Mouse (Mus musculus) inflammation-experienced regulatory T-cells, adult 6 months (primary cell): ENCODE results near the gene Mapk8ip2. TPM values are rescaled to one million over a fixed set of nuclear protein-coding genes. Genes with fewer than 3 reads are reported as not detected.
"Not testable (repeated sequence)": the region's sequence is repeated elsewhere in the genome, so short reads cannot be mapped to it uniquely, and the experiment has no call there.

ENCODE experiments used
- ATAC-seq: one replicate; pipeline ENCODE4 v1.8.0; 2017
- polyA plus RNA-seq, 3 experiments: library from polyadenylated mRNA; unstranded; fragments of 100-300 nt; shearing (Covaris generic); gene quantifications; one replicate each; pipeline ENCODE4 v1.2.1; 2017

Gene Mapk8ip2
- under 1 TPM in 2 of 3 experiments, not detected in 1; 0.08 to 0.40 TPM for polyA plus RNA-seq

DNA sequence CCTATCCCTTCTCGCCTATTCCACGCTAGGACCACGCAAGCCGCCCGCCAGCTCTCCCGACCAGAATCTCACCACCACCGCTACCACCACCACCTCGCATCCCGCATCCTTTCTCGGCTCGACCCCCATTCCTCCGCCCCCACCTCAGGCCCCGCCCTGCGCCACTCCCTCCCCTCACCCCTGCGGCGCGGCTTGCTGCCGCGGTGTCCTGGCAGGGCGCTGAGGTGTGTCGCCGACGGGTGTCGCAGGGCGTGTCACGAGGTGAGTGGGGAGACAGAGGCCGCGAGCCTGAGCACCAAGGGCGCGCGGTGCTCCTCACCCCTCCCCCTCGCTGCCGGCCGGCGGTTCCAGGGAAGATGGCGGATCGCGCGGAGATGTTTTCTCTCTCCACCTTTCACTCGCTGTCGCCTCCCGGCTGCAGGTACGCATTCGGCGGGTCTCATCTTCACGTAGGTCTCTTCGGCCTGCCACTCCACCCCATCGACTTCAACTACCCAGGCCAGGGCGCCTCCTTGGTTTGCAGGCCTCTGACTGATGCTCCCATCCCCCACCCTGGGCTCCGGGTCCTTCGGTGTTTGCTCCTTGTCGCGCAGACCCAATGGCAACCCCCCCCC is at the start of gene Mapk8ip2:
Gene Mapk8ip2, plus strand, starts transcription at position 49 of the 614 bp plus-strand sequence.
- ATAC-seq, result no peak

DNA sequence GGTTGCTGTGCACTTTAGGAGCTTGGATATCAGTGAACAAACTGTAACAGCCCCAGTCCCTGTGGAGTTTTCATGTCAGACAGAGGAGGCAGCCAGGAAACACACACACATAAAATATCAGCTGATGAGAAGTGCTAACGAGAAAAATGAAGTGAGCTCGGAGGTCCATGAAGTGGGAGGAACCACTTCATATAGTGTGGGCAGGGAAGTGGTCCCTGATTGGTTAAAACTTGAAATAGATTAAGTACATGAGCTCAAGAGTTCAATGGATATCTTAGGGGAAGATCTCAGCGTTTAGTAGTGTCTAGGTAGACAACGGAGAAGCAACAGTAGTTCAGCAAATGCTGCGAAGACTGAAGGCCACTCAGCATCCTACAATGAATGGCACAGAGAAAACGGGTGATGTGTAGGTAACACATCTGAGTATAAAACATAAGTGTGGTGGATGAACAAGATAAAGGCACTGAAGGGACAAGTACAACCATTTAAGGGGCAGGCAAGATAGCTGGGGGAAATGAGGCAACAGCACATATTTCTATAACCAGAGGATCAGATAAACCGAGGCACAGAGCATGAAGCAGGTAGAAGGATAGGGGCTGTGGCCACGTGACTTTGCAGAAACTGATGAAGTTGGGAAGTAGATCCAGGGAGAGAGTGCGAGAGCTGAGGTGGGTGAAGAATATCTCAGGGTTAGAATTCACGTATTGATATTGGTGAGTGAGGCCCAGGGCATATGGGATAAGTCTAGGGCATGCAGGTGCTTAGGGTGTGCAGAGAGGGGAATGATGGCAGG is 48.7 kb upstream of the Mapk8ip2 start:
- ATAC-seq, result no peak

DNA sequence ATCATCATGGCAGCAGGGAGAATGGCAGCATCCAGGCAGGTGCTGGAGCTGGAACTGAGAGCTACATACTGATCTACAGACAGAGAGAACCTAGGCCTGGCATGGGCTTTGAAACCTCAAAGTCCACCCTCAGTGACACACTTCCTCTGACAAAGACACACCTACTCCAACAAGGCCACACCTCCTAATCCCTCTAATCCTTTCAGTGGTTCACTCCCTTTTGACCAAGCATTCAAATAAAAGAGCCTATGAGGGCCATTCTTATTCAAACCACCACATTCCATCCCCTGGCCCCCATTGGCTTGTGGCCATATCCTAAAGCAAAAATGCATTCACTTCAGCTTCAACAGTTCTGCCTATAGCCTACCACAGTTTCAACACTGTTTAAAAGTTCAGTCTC is 47.0 kb upstream of the Mapk8ip2 start:
- ATAC-seq, result no peak

DNA sequence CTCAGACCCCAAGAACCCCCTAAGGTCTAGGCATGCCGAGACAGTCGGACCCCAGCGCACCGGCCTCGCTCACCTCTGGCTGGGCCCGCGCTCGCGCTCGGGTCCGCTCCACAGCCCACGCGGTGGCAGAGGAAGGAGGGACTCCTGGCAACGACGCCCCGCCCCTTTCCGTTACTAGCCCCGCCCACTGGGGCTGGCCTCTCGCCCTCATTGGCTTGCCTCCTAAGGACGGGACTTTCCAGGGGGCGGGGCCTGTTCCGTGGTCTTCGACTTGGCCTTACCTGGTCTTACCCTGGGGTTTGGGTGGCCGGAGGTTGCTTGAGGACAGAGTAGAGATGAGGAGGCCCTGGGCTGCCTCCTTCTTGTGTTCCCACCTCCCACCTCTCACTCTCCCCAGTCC is 43.6 kb upstream of the Mapk8ip2 start, which contains the start of gene Syce3:
Gene Syce3, minus strand, starts transcription at position 386 of the 400 bp plus-strand sequence.
- no peak for ATAC-seq

DNA sequence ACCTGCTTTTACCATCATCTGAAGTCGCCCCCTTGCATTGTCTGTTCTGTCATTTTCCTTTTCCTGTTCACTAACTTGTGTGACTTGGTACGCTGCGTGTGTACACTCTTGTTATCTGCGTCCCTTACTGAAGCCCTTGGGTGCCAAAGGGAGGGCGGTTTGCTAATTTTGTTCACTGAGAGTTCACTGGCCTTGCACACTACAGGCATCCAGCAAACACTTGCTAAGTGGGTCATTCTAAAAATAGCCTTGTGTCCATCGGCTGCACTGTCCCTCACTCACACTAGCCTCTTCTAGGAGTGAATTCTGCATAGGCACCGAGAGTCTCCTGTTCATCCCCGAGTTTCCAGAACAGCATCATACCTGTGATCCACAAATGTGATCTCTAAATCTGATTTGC is 38.4 kb upstream of the Mapk8ip2 start:
- no peak for ATAC-seq

DNA sequence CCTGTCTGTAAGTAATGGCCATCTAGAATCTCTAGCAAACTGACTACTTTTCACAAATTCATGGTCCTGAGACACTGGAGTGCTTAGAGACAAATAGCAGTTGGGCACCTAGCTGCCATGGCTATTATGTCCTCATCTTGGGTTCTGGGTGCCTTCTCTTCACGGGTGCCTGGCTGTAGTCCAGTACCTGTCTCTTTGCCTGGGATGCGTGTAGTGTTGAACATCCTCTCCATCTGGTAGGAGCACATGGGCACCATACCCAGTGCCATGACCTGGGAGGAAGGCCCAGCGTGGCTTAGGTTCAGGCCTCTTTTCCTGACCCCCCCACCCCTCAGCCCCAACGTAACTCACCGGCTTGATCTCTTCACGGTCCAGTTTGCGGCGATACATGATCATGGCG is 31.8 kb upstream of the Mapk8ip2 start:
- no peak for ATAC-seq

DNA sequence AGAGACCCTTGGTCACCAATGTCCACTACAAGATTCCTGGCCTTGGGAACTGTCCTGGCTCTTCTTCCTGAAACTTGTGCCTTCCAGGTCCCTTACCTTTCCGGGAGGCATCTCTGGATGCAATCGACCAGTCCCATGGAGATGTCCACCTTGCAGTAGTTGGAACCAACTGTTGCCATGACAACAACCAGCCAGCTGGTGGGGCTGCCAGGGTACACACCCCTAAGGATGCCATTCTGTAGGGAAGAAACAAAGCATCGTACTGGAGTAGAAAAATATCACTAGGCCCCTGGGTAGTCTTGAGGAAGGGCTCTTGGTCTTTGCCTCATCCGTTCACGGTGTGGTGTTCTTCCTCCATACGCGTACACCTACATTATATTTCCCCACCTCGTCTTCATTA is 29.1 kb upstream of the Mapk8ip2 start:
- ATAC-seq, result no peak

DNA sequence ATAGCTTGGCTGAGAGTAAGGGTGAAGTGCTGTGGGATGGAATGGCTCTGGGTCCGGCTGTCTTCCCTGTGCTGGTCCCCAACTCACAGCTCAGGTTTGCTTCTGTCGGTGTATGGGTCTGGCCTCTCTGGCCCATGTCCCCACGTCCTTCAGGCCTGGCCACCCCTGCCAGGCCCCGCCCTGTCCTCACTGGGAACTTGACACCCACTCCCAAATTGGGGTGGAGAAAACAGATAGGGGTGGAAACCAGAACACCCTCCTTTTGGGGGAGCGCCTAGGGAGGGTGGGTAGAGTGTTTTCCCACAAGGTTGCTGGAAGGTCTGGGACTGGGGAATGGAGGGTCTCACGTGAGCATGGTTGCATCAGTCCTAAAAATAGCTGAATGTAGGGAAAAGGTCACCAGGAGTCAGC is 28.0 kb upstream of the Mapk8ip2 start, which contains the start of gene Cpt1b:
Gene Cpt1b, minus strand, starts transcription at position 153 of the 411 bp plus-strand sequence.
- ATAC-seq, result no peak

DNA sequence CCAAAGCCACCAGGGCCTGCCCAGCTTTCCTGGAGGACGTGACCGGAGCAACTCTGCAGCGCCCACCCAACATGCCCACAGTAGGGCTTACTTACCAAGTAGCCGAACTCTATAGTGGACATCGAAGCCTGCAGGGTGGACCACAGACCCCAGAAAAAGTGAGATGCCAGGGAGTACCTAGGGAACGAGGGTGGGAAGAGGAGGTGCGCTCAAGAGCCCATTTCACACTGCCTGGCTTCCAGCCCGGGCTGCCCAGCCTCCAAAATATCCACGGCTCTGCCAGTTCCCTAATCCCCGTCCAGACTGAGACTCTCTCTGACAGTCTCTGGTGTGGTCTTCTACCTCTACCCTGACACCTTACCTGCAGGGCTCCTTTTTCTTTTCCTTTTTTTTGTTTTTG is 27.0 kb upstream of the Mapk8ip2 start:
- ATAC-seq, result no peak

DNA sequence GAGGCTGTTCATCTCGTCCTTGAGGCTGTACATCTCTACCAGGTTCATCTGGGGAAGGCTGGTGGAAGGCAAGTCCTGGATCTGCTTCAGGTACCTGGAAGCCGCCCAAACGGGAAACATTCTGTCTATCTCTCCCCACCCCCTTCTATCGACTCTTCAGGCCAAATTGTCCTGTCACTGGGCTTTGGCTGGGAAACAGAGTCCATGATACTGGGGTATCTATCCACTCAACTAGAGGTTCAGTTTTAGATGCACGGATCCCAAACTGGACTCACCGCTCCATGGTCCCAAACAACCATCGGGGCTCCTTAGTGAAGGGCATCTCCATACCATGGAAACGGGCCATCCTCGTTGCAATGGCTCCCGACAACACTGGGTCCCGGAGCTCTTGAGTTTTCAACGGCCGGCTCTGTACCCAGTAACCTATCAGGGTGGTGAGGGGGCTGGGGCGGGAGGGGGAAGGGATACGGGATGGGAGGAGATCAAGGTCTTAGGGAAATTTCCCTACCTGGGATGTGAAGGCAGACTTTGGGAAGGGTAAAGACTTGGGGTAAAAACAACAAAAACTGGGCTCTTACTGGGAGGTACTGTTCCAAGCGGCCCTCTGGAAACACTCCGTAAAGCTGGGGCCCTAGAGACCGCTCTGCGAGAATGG is 25.4 kb upstream of the Mapk8ip2 start:
- no peak for ATAC-seq

DNA sequence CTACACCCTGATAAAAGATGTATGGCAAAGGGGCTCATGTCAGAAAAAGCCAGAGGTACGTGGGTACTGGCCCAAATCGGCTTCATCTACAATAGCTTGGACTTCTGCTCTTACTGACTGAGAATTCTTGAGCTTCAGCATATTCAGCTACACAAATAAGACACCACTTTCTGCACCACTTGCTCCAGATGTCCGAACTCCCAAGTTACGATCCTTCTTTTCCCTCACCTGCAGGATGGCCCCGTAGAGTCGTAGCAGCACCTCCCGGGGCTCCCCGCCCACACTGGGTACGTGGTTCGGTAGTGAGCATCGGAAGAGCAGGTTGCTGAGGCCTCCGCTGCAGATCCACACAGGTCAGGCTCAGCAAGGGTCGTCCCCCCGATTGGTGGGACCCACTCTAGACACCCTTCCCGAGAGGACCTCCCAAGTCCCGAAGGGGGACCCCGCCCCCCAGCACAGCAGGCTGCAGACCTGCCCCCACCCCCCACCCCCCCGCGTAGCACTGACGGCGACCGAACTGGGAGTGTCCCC is 24.8 kb upstream of the Mapk8ip2 start:
- ATAC-seq, result peak; percentile 1

DNA sequence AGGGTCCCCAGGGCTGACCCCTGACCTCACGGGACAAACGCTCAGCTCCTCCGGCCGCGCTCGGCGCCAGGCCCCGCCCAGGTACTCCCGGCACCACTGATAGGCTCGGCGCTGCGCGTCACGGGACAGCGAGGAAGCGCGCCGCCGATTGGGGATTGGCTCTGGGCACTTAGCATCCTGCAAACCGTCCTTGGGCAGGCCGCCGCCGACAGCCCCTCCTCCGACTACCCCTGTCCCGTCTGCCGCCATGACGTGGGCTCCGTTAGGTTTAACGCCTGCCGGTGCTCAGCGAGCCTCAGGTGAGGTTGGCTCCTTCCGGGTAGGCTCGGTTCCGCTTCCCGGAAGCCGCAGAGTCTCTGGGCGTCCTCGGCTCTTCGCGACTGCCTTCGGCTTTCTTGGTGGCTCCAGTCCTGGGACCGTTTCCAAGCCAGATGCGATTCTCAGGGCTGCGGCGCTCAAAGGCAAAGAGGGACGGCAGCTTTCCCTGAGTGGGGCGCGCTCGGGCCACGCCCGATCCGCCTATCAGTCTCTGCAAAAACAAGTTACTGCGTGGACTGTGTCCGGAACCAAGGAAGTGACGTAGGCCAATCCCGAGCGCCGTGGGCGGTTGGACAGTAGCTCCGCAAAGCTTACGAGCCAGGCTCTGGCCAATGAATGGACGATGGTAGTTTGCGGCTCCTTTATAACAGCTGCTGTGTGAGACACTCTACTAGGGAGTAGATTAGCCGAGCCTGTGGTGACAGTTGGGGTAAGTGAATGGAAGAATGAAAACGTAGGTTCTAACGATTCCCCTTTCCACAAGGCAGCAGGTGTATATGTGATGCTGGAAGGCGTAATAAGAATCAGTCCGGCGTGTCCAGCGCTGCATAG is 24.1 kb upstream of the Mapk8ip2 start, which contains the start of the genes C730034F03Rik, Gm44502 and Chkb:
Gene C730034F03Rik, plus strand, starts transcription at position 238 of the 870 bp plus-strand sequence.
Gene Gm44502, minus strand, starts transcription at position 345 of the 870 bp plus-strand sequence.
Gene Chkb, minus strand, starts transcription at position 557 of the 870 bp plus-strand sequence.
- peak; percentile 92 for ATAC-seq

DNA sequence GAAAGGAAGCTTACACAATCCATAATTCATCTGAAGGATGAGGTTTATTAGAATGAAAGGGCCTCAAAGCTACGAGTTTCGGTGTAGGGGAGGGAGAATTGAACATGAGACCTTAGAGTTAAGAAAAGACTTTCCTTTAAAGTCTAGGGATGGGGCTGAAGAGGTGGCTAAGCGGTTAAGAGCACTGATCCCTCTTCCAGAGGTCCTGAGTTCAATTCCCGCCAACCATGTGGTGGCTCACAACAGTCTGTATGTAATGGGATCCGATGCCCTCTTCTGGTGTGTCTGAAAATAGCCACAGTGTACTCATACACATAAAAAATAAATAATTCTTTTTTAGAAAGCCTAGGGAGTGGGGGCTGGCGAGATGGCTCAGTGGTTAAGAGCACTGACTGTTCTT is 23.4 kb upstream of the Mapk8ip2 start:
- ATAC-seq, result no peak

DNA sequence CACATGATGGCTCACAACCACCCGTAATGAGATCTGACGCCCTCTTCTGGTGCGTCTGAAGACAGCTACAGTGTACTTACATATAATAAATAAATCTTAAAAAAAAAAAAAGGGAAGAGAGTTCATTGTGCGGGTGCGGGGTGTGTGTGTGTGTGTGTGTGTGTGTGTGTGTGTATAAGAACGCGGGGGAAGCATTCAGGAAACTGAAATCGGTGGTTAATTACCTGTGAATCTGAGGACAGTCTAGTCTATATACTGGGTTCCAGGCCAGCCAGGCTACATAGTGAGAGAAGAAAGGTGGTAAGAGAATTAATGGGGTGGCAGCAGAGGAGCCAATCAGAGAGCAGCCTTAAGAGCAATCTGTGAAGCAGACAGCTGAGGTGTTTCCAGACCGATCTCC is 22.9 kb upstream of the Mapk8ip2 start:
- not testable (repeated sequence) for ATAC-seq

DNA sequence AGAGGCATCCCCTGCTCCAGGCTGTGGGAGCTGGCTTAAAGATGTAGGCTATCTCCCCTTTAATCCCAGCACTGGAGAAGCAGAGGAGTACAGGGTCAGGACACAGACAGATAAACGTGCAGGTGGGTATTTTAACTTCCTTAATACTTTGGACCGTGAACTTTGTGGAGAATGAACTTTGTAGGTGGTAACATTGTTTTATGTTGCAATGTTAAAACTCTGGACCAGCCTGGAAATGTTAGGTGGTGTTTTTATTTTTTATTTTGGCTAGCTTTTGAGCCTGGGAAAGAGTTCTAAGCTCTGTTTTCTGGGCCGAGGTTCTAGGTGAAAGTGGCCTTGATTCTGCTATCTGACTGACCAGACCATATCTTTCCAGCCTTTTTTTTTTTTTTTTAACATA is 22.4 kb upstream of the Mapk8ip2 start:
- no peak for ATAC-seq

DNA sequence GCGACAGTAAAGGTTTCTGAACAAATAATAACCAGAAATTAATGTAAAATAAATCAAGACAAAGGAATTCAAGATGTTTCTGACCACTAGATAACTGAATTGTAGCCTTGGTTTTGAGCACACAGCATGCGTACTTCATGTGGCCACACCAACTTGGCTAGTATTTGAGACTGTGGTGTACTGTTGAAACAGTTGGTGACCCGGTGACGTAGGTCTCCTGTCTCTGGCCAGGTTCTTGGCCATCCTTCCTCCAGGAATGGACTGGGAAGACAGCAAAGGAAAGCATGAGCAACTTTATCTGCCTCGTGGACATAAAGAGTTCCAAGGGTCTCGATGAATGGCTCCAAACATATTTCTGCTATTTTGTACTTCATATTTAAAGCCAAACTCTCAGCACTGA is 21.9 kb upstream of the Mapk8ip2 start:
- ATAC-seq, result no peak

DNA sequence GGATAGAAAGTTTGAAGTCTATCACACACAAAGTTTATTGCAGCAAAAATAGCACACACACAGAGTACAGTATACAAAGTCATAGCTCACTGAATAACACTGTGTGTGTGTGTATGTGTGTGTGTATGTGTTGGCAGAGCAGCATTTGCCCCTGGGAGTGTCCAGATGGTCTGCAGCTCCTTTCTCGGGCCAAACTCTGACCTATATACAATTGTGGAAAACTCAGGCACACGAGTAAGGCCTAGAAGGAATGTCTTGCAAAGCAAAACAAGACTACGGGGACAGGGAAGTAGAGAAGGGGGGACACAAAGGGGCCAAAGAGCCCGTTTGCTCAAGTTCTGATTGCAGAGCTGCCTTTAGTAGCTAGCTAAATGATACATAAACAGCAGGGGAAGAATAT is 20.8 kb upstream of the Mapk8ip2 start:
- no peak for ATAC-seq

DNA sequence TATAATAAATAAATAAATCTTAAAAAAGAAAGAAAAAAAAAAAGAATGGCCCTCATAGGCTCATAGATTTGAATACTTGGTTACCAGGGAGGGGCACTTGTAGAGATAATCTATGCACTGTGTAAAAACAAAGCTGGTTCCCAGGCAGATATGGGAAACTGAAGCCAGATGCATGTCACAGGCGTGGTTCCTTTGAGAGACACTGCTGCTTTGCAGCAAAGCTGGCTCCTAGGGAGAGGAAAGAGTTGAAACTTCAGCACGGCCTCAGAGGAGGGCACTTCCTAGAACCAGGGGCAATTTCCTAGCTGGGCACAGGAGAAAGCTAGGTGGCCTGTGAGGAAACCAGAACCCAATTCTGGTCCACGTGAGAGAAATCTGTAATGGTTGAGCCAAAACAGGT is 19.6 kb upstream of the Mapk8ip2 start:
- no peak for ATAC-seq

DNA sequence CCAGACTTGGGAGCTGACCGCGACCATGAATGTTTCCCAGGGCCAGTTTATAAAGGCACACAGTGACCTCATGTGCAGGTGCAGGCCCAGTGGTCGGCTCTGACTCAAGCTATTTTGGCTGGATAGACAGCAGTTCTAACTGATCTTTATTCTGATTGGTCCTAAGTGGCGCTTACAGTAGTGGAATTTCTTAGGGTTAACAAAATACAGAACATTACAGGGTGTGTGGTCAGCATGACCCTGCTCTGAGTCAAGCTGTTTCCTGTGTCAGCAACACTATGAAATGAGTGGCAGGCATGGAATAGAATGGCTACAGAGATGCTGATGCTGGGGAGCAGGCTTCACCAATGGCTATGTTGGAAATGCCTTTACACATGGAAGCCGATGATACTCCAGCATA is 17.8 kb upstream of the Mapk8ip2 start:
- ATAC-seq, result no peak

DNA sequence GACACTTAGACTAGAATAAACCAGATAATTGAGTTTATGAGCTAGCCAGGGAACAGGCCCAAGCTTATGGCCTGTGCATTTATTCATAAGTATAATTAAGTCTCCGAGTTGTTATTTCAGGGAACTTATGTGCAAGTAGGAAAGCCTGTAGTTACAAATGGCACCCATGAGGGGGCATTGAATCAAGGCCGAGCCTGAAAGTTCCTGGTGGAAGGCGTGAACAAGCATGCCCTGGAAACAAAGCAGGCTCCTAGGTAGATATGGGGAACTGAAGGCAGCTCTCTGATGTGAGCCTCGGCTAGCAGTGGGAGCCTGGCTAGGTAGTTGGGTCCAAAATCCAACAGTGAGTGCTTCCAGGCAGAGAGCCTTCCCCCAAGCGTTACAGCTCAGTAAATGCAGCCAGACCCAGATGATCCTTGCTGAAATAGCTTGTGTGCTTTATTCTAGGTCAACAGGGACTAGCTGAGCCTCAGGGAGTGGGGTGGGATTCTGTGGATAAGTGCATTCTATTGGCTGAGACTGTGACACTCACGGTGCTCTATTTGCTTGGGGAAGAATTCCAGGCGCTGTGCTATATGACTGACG is 11.1 kb upstream of the Mapk8ip2 start:
- ATAC-seq, result no peak
